Mouse (Mus musculus) ES-Bruce4 (cell line): ENCODE data around the gene Mapk12.

ENCODE experiments used
- CTCF ChIP-seq: IDR thresholded peaks from one replicate; pipeline ENCODE4 v1.8.1; 2011; ENCODE audit warnings: low read depth, low read length
- EP300 ChIP-seq: IDR thresholded peaks from 2 replicates; pipeline ENCODE4 v1.6.1; 2011; ENCODE audit warnings: low read depth, low read length; ENCODE audit not compliant: insufficient read depth
- POLR2A ChIP-seq: IDR thresholded peaks from one replicate; pipeline ENCODE4 v1.8.1; 2011; ENCODE audit warnings: low read length; ENCODE audit not compliant: insufficient read depth

DNA sequence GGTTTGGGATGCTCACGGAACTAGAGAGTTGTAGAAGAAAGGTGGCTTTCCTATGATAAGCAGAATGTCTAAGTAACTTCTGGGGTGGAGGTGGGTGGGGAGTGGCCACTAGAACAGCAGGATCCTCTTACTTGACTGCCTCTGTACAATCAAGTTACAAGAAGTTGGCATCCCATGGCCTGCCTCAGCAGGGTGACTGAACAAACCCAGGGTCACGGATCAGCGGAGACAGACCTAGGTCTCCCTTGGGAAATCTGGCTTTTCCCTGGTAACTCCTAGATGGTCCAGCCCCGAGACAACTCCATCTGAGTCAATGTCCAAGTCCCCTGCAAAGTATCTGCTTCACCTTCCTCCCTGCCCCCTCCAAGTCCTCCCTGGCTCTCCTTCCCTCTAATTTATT is 7.4 kb upstream of the Mapk12 start:
- TF ChIP-seq POLR2A (no peak), CTCF (no peak), EP300 (no peak)
